Mouse (Mus musculus): Measurements from ENCODE around the gene Tmem184b.

The Tmem184b gene

GRCm38 (mm10) chr15:79402836-79403762, at the start of gene Tmem184b:
Tmem184b (minus strand) TSS chr15:79403569.
- TF ChIP-seq GATA4 (IDR thresholded peaks at IDR 0.05; ENCODE audit: insufficient replicate concordance, low read length) = peak; percentile 50; the same call in 1 of the 2 replicates

GRCm38 (mm10) chr15:79448041-79448440, 44.7 kb upstream of the Tmem184b start:
- no peak for TF ChIP-seq GATA4 (IDR thresholded peaks at IDR 0.05; ENCODE audit: insufficient replicate concordance, low read length)

- TF ChIP-seq GATA4 (IDR thresholded peaks at IDR 0.05; ENCODE audit: insufficient replicate concordance, low read length) = no peak
Measured at GRCm38 (mm10) chr15:79445786-79446654, 42.7 kb upstream of the Tmem184b start.

GRCm38 (mm10) chr15:79443856-79444410, 40.6 kb upstream of the Tmem184b start:
- no peak for TF ChIP-seq GATA4 (IDR thresholded peaks at IDR 0.05; ENCODE audit: insufficient replicate concordance, low read length)

GRCm38 (mm10) chr15:79442961-79443518, 39.7 kb upstream of the Tmem184b start:
- no peak for TF ChIP-seq GATA4 (IDR thresholded peaks at IDR 0.05; ENCODE audit: insufficient replicate concordance, low read length)

- no peak for TF ChIP-seq GATA4 (IDR thresholded peaks at IDR 0.05; ENCODE audit: insufficient replicate concordance, low read length)
Measured at GRCm38 (mm10) chr15:79442257-79442611, 38.9 kb upstream of the Tmem184b start.

GRCm38 (mm10) chr15:79441331-79442256, 38.2 kb upstream of the Tmem184b start:
- TF ChIP-seq GATA4 (IDR thresholded peaks at IDR 0.05; ENCODE audit: insufficient replicate concordance, low read length) = no peak

GRCm38 (mm10) chr15:79440651-79441330, 37.4 kb upstream of the Tmem184b start:
- no peak for TF ChIP-seq GATA4 (IDR thresholded peaks at IDR 0.05; ENCODE audit: insufficient replicate concordance, low read length)

GRCm38 (mm10) chr15:79440223-79440622, 36.9 kb upstream of the Tmem184b start:
- no peak for TF ChIP-seq GATA4 (IDR thresholded peaks at IDR 0.05; ENCODE audit: insufficient replicate concordance, low read length)

- TF ChIP-seq GATA4 (IDR thresholded peaks at IDR 0.05; ENCODE audit: insufficient replicate concordance, low read length) = no peak
Measured at GRCm38 (mm10) chr15:79439386-79439785, 36.0 kb upstream of the Tmem184b start.

- TF ChIP-seq GATA4 (IDR thresholded peaks at IDR 0.05; ENCODE audit: insufficient replicate concordance, low read length) = no peak
Measured at GRCm38 (mm10) chr15:79438816-79439215, 35.4 kb upstream of the Tmem184b start.

GRCm38 (mm10) chr15:79438209-79438810, 34.9 kb upstream of the Tmem184b start:
- no peak for TF ChIP-seq GATA4 (IDR thresholded peaks at IDR 0.05; ENCODE audit: insufficient replicate concordance, low read length)

- no peak for TF ChIP-seq GATA4 (IDR thresholded peaks at IDR 0.05; ENCODE audit: insufficient replicate concordance, low read length)
Measured at GRCm38 (mm10) chr15:79437541-79438208, 34.3 kb upstream of the Tmem184b start.

Data from liver, adult (tissue).